Mouse (Mus musculus) layer of hippocampus, adult 6 months (tissue): ENCODE measurements around the gene Src. TPM values are rescaled to one million over a fixed set of nuclear protein-coding genes. Genes with fewer than 3 reads are reported as not detected.

ENCODE experiments used
- long read RNA-seq, 2 experiments: library from polyadenylated mRNA; unstranded; transcript quantifications; one replicate each; pipeline ENCODE4 v2.0.0; 2019 to 2020
- polyA plus RNA-seq: library from polyadenylated mRNA; unstranded; fragments of <200 nt; fragmentation: Nextera tagmentation; gene quantifications from 2 replicates; pipeline ENCODE4 v1.2.3, GENCODE M21; 2021

Src gene
- polyA plus RNA-seq, result 18.0 and 21.3 TPM in 2 replicates
- long read RNA-seq, experiment 1, partial matches to known transcripts, result 5 of 16 reads
- long read RNA-seq, experiment 1, other reads (novel, unspliced or antisense), result 6 of 16 reads
- long read RNA-seq, experiment 2, transcript Src-201 (14 exons, 3,906 nt), result minor isoform, 10 of 61 reads
- long read RNA-seq, experiment 2, transcript Src-202 (15 exons, 3,887 nt), result major isoform, 28 of 61 reads
- long read RNA-seq, experiment 2, partial matches to known transcripts, result 14 of 61 reads
- long read RNA-seq, experiment 2, other reads (novel, unspliced or antisense), result 9 of 61 reads

DNA sequence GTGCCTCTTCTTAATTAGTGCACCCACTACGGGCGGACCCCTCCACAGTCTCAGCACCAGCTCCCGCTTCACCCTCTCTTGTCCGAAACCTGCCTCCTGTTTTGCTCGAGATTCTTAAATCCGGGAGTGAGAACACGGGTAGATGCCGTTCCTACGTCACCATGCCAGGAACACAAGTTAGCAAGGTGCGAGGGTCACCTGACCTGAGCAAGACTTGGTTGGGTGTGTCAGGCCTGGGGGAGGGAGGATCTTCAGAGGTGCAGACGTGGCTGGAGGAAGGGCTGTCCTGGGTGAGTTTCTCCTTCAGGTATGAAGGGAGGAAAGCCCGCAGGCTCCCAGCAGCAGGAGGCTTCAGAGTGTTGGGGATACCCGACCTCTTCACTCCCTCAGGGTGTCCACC is at the start of gene Src:
TSS of gene Src (plus strand) at position 239 of the 400 bp plus-strand sequence.

Other genes with a start within 250 kb of the Src start
- 0.60 and 0.72 TPM in 2 replicates for gene Rbl1, start 213.9 kb upstream of the Src start, polyA plus RNA-seq
- gene Rpn2, start 139.4 kb upstream of the Src start, polyA plus RNA-seq, result 192 and 197 TPM in 2 replicates
- 0.24 and 0.26 TPM in 2 replicates for gene Mroh8, start 138.9 kb upstream of the Src start, polyA plus RNA-seq
- gene Ghrh, start 70.9 kb upstream of the Src start, polyA plus RNA-seq, result 0.34 and 0.92 TPM in 2 replicates
- gene Manbal, start 50.9 kb upstream of the Src start, polyA plus RNA-seq, result 99.7 and 105 TPM in 2 replicates
- 281 and 312 TPM in 2 replicates for gene Nnat, start 141.6 kb downstream of the Src start, polyA plus RNA-seq
- gene Blcap, start 152.8 kb downstream of the Src start, polyA plus RNA-seq, result 132 and 135 TPM in 2 replicates